Mouse (Mus musculus) myocyte (in vitro differentiated cells): Measurements from ENCODE around the gene Il1b. TPM values are rescaled to one million over a fixed set of nuclear protein-coding genes. Genes with fewer than 3 reads are reported as not detected.

ENCODE experiments used
- H3K27me3 ChIP-seq: one replicate; pipeline ENCODE4 v1.6.1; 2011; ENCODE audit not compliant: control insufficient read depth, insufficient read depth, insufficient read length
- H3K36me3 ChIP-seq: one replicate; pipeline ENCODE4 v1.6.1; 2011; ENCODE audit not compliant: control insufficient read depth, insufficient read depth
- H3K4me2 ChIP-seq: one replicate; pipeline ENCODE4 v1.6.1; 2011; ENCODE audit warnings: low read depth, control low read depth
- H3K4me3 ChIP-seq: one replicate; pipeline ENCODE4 v1.5.1; 2011; ENCODE audit warnings: mild to moderate bottlenecking, control low read depth, moderate library complexity
- H3K79me2 ChIP-seq: one replicate; pipeline ENCODE4 v1.6.1; 2011; ENCODE audit not compliant: control insufficient read depth, insufficient read depth
- H3ac ChIP-seq: one replicate; pipeline ENCODE4 v1.6.1; 2011; ENCODE audit not compliant: control insufficient read depth, insufficient read length
- CEBPB ChIP-seq: IDR thresholded peaks from 2 replicates; pipeline ENCODE4 v1.6.1; 2011; ENCODE audit warnings: mild to moderate bottlenecking, moderate library complexity; ENCODE audit not compliant: poor library complexity, insufficient read depth, severe bottlenecking
- E2F4 ChIP-seq: IDR thresholded peaks from one replicate; pipeline ENCODE4 v1.6.1; 2011; ENCODE audit warnings: mild to moderate bottlenecking, control low read depth, moderate library complexity; ENCODE audit not compliant: insufficient read depth
- MAX ChIP-seq: IDR thresholded peaks from one replicate; pipeline ENCODE4 v1.6.1; 2011; ENCODE audit warnings: low read depth, mild to moderate bottlenecking, control low read depth
- MYOD1 ChIP-seq, 3 experiments: IDR thresholded peaks; one replicate each; pipeline ENCODE4 v1.6.1; 2011; ENCODE audit warnings: control low read depth in 2 of 3, low read depth in 2 of 3, mild to moderate bottlenecking in 2 of 3, moderate library complexity in 1 of 3; ENCODE audit not compliant: insufficient read length in 2 of 3, control insufficient read depth in 1 of 3
- MYOG ChIP-seq, 3 experiments: IDR thresholded peaks; one replicate each; pipeline ENCODE4 v1.6.1; 2011; ENCODE audit warnings: control low read depth in 2 of 3, low read depth in 2 of 3, mild to moderate bottlenecking in 2 of 3; ENCODE audit not compliant: insufficient read length in 2 of 3, control insufficient read depth in 1 of 3, insufficient read depth in 1 of 3
- POLR2A ChIP-seq: IDR thresholded peaks from one replicate; pipeline ENCODE4 v1.6.1; 2011; ENCODE audit warnings: low read depth, mild to moderate bottlenecking, control low read depth, moderate library complexity; ENCODE audit not compliant: insufficient read length
- POLR2AphosphoS2 ChIP-seq: IDR thresholded peaks from one replicate; pipeline ENCODE4 v1.6.1; 2011; ENCODE audit warnings: low read depth, control low read depth; ENCODE audit not compliant: insufficient read length
- REST ChIP-seq: IDR thresholded peaks from one replicate; pipeline ENCODE4 v1.6.1; 2011; ENCODE audit warnings: mild to moderate bottlenecking, control low read depth, moderate library complexity; ENCODE audit not compliant: insufficient read depth, insufficient read length
- SRF ChIP-seq: IDR thresholded peaks from one replicate; pipeline ENCODE4 v1.6.1; 2011; ENCODE audit warnings: low read depth; ENCODE audit not compliant: control insufficient read depth, insufficient read length
- TCF12 ChIP-seq: IDR thresholded peaks from one replicate; pipeline ENCODE4 v1.6.1; 2011; ENCODE audit warnings: mild to moderate bottlenecking, control low read depth; ENCODE audit not compliant: poor library complexity, insufficient read depth, severe bottlenecking
- TCF3 ChIP-seq: IDR thresholded peaks from one replicate; pipeline ENCODE4 v1.6.1; 2011; ENCODE audit warnings: low read depth, control low read depth; ENCODE audit not compliant: insufficient read length
- USF1 ChIP-seq: IDR thresholded peaks from one replicate; pipeline ENCODE4 v1.6.1; 2011; ENCODE audit warnings: low read depth, mild to moderate bottlenecking, control low read depth, moderate library complexity
- polyA plus RNA-seq: library from polyadenylated mRNA; unstranded; fragments of >200 nt; fragmentation: generic; extraction: Trizol; gene quantifications from one replicate; pipeline ENCODE4 v1.2.1, GENCODE M21; 2012; ENCODE audit warnings: missing spikeins

Il1b gene
- polyA plus RNA-seq, 1 experiment, result 0.47 TPM

GRCm38 (mm10) chr2:129367246-129367645 is 3.7 kb downstream of the Il1b start:
- no peak for TF ChIP-seq TCF3
- TF ChIP-seq TCF12, result no peak
- TF ChIP-seq USF1, result no peak
- no peak for TF ChIP-seq MAX
- no peak for TF ChIP-seq SRF
- TF ChIP-seq CEBPB, result no peak
- no peak for TF ChIP-seq REST
- TF ChIP-seq POLR2A, result no peak
- TF ChIP-seq MYOG (IDR thresholded peaks at IDR 0.05; ENCODE audit: control insufficient read depth in 1 of 3, insufficient read depth in 1 of 3, insufficient read length in 2 of 3, low read depth in 2 of 3), result no peak
- TF ChIP-seq POLR2AphosphoS2, result no peak
- no peak for TF ChIP-seq E2F4
- no peak for TF ChIP-seq MYOD1 (IDR thresholded peaks at IDR 0.05; ENCODE audit: control insufficient read depth in 1 of 3, insufficient read length in 2 of 3, low read depth in 2 of 3)
- Histone ChIP-seq H3K4me2 (no peak overlapping the region), H3K36me3 (no peaks in the 10 kb centered on the region), H3K79me2 (no peaks in the 10 kb centered on the region), H3ac (no peak overlapping the region), H3K27me3 (no peaks in the 10 kb centered on the region), H3K4me3 (no peak overlapping the region)

GRCm38 (mm10) chr2:129360975-129361560 is 9.9 kb downstream of the Il1b start:
- no peak overlapping the region for H3K4me2 ChIP-seq
- H3K36me3 ChIP-seq, result no peaks in the 10 kb centered on the region
- no peaks in the 10 kb centered on the region for H3K27me3 ChIP-seq
- no peak overlapping the region for H3ac ChIP-seq
- H3K4me3 ChIP-seq, result no peak overlapping the region
- no peaks in the 10 kb centered on the region for H3K79me2 ChIP-seq
- no peak for TF ChIP-seq E2F4
- no peak for TF ChIP-seq SRF
- no peak for TF ChIP-seq USF1
- TF ChIP-seq REST, result no peak
- no peak for TF ChIP-seq POLR2A
- no peak for TF ChIP-seq TCF12
- no peak for TF ChIP-seq MYOG (IDR thresholded peaks at IDR 0.05; ENCODE audit: control insufficient read depth in 1 of 3, insufficient read depth in 1 of 3, insufficient read length in 2 of 3, low read depth in 2 of 3)
- TF ChIP-seq TCF3, result no peak
- no peak for TF ChIP-seq CEBPB
- TF ChIP-seq MAX, result no peak
- no peak for TF ChIP-seq MYOD1 (IDR thresholded peaks at IDR 0.05; ENCODE audit: control insufficient read depth in 1 of 3, insufficient read length in 2 of 3, low read depth in 2 of 3)
- no peak for TF ChIP-seq POLR2AphosphoS2

- H3K79me2 ChIP-seq, result no peaks in the 10 kb centered on the region
- H3K4me3 ChIP-seq, result no peak overlapping the region
- no peaks in the 10 kb centered on the region for H3K36me3 ChIP-seq
- H3K27me3 ChIP-seq, result no peaks in the 10 kb centered on the region
- H3K4me2 ChIP-seq, result no peak overlapping the region
- H3ac ChIP-seq, result no peak overlapping the region
- TF ChIP-seq E2F4 (no peak), TCF12 (no peak), SRF (no peak), USF1 (no peak), POLR2AphosphoS2 (no peak), CEBPB (no peak), MYOG (IDR thresholded peaks at IDR 0.05; ENCODE audit: control insufficient read depth in 1 of 3, insufficient read depth in 1 of 3, insufficient read length in 2 of 3, low read depth in 2 of 3) (no peak), POLR2A (no peak), TCF3 (no peak), MAX (no peak), REST (no peak), MYOD1 (IDR thresholded peaks at IDR 0.05; ENCODE audit: control insufficient read depth in 1 of 3, insufficient read length in 2 of 3, low read depth in 2 of 3) (no peak)
These were observed 10.7 kb downstream of the Il1b start for GRCm38 (mm10) chr2:129360197-129360596.

GRCm38 (mm10) chr2:129338138-129338621 is 32.8 kb downstream of the Il1b start:
- Histone ChIP-seq H3K79me2 (no peaks in the 10 kb centered on the region), H3K27me3 (no peaks in the 10 kb centered on the region), H3K4me2 (no peak overlapping the region), H3ac (no peak overlapping the region), H3K4me3 (no peak overlapping the region), H3K36me3 (no peaks in the 10 kb centered on the region)
- TF ChIP-seq TCF12 (no peak), SRF (no peak), MYOG (IDR thresholded peaks at IDR 0.05; ENCODE audit: control insufficient read depth in 1 of 3, insufficient read depth in 1 of 3, insufficient read length in 2 of 3, low read depth in 2 of 3) (no peak), POLR2AphosphoS2 (no peak), TCF3 (no peak), MYOD1 (IDR thresholded peaks at IDR 0.05; ENCODE audit: control insufficient read depth in 1 of 3, insufficient read length in 2 of 3, low read depth in 2 of 3) (no peak), REST (no peak)

GRCm38 (mm10) chr2:129333471-129333870 is 37.5 kb downstream of the Il1b start:
- TF ChIP-seq MYOD1 (IDR thresholded peaks at IDR 0.05; ENCODE audit: control insufficient read depth in 1 of 3, insufficient read length in 2 of 3, low read depth in 2 of 3) (no peak), MAX (no peak), TCF3 (no peak), POLR2AphosphoS2 (no peak), REST (no peak), MYOG (IDR thresholded peaks at IDR 0.05; ENCODE audit: control insufficient read depth in 1 of 3, insufficient read depth in 1 of 3, insufficient read length in 2 of 3, low read depth in 2 of 3) (no peak), CEBPB (no peak), SRF (no peak), TCF12 (no peak), E2F4 (no peak), USF1 (no peak), POLR2A (no peak)
- H3K36me3 ChIP-seq, result no peaks in the 10 kb centered on the region
- H3K4me3 ChIP-seq, result no peak overlapping the region
- no peaks in the 10 kb centered on the region for H3K27me3 ChIP-seq
- no peaks in the 10 kb centered on the region for H3K79me2 ChIP-seq
- no peak overlapping the region for H3ac ChIP-seq
- H3K4me2 ChIP-seq, result no peak overlapping the region
